Mouse (Mus musculus) neural tube, embryonic 15.5 days (tissue): ENCODE results near the gene Inpp5f. TPM values are rescaled to one million over a fixed set of nuclear protein-coding genes. Genes with fewer than 3 reads are reported as not detected.
A peak's percentile ranks its signal among the peaks of the same experiment; 100 is the strongest.
"Not testable (repeated sequence)": the region's sequence is repeated elsewhere in the genome, so short reads cannot be mapped to it uniquely, and the experiment has no call there.

Experiments used
- ATAC-seq: fragments of 200-750 bp; cut with Nextera tagmentation; 2 replicates; pipeline ENCODE4 v1.8.0; 2017; ENCODE audit warnings: mild to moderate bottlenecking, moderate TSS enrichment, moderate library complexity; ENCODE audit not compliant: low FRiP score
- H3K27ac ChIP-seq: fragments of 300-500 bp; sonication (generic); replicated peaks from 2 replicates; pipeline ENCODE4 v1.5.1; 2015; ENCODE audit warnings: mild to moderate bottlenecking, inconsistent platforms
- H3K27me3 ChIP-seq: fragments of 300-500 bp; sonication (generic); replicated peaks from 2 replicates; pipeline ENCODE4 v1.6.1; 2015; ENCODE audit warnings: inconsistent platforms
- H3K36me3 ChIP-seq: fragments of 300-500 bp; sonication (generic); 2 replicates; pipeline ENCODE4 v1.6.1; 2015; ENCODE audit warnings: inconsistent platforms
- H3K4me1 ChIP-seq: fragments of 300-500 bp; sonication (generic); 2 replicates; pipeline ENCODE4 v1.6.1; 2015; ENCODE audit warnings: inconsistent platforms
- H3K4me2 ChIP-seq: fragments of 300-500 bp; sonication (generic); 2 replicates; pipeline ENCODE4 v1.6.1; 2015; ENCODE audit warnings: inconsistent platforms, mild to moderate bottlenecking, moderate library complexity
- H3K4me3 ChIP-seq: fragments of 300-500 bp; sonication (generic); replicated peaks from 2 replicates; pipeline ENCODE4 v1.5.1; 2015; ENCODE audit warnings: mild to moderate bottlenecking, inconsistent platforms
- H3K9ac ChIP-seq: fragments of 300-500 bp; sonication (generic); replicated peaks from 2 replicates; pipeline ENCODE4 v1.6.1; 2015; ENCODE audit warnings: mild to moderate bottlenecking, inconsistent platforms
- H3K9me3 ChIP-seq: fragments of 300-500 bp; sonication (generic); replicated peaks from 2 replicates; pipeline ENCODE4 v1.6.1; 2016; ENCODE audit warnings: inconsistent platforms
- WGBS: fragments of 180-500 bp; shearing (Covaris S2); methylation state at CpG from one replicate; pipeline ENCODE4 v1.1.7; 2015; ENCODE audit warnings: mixed read lengths; 5-methylcytosine and 5-hydroxymethylcytosine counted together
- polyA plus RNA-seq: library from polyadenylated mRNA; unstranded; fragments of >200 nt; fragmentation: Nextera tagmentation; extraction: Ambion mirVana; gene quantifications from 2 replicates; pipeline ENCODE4 v1.2.1, GENCODE M21; 2015

The Inpp5f gene
- polyA plus RNA-seq, result 398 and 441 TPM in 2 replicates

DNA sequence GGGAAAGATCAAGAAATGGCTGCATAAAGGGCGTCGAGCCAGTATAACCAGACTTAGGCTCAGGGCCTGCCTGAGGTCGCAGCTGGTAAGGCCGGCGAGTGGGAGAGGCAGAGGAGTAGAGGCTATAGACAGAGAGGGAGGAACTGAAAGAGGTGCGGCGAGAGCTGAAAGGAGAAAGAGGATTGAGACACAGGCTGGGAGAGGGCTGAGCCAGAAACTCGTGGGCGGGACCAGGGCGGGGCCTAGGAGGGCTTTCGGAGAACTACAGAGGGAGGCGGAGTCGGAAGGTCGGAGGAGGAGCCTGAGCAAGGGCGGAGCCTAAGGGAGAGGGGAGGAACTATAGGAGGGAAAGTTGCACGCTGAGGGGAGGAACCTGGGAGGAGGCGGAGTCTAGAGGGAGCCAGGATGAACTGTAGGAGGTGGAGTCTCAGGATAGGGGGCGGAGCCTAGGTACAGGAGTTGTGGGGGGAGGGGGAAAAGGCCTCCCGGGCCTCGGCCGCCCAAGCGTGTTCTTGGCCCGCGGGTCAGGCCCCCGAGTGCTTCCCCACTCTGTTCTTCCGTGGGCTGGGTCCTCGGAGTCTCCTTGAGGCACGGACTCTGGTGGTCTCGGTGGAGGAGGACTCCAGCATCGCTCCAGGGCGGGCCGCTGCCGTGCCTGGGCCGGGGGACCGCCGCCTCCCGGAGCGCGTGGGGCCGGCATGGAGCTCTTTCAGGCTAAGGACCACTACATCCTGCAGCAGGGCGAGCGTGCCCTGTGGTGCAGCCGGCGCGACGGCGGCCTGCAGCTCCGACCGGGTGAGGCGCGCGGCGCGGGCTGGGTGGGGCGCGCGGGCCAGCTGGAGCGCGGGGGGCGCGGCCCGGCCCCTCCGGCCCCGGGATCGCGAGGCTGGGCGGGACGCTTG lies at the start of gene Inpp5f:
Gene Inpp5f (plus strand): TSS at position 432 of the 902 bp plus-strand sequence.
- ATAC-seq, result peak; percentile 100
- Histone ChIP-seq H3K4me3 (peak within 1 kb of the TSS; percentile 88), H3K4me2 (peak within 1 kb of the TSS; percentile 91), H3K27me3 (no peaks in the 10 kb centered on the region), H3K9ac (peak within 1 kb of the TSS; percentile 87), H3K9me3 (no peaks in the 10 kb centered on the region), H3K4me1 (peaks cover 15% of the 10 kb centered on the region), H3K27ac (peak within 1 kb of the TSS; percentile 76), H3K36me3 (no peaks in the 10 kb centered on the region)
- 2% methylated on average over 68 of the region's 68 CpGs for WGBS

DNA sequence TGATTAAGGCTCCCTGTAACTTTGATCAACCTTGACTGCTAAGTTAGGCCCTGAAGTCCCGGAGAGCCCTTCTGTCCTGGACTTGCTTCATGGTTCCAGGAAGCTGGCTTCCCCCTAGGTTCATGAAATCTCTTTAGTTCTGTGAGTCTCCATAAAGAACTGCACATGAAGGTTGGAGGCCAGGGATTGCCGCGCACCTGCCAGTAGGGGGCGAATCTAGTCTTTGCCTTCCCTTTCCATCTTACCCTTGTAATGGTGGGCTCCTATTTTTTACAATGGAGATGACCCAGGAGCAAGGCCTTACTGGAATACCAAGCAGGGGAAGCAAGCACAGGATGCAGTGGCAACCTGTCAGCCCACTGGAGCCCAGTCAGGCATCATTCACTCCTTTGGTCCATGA lies 47.8 kb upstream of the Inpp5f start:
- Histone ChIP-seq H3K4me1 (no peaks in the 10 kb centered on the region), H3K36me3 (no peaks in the 10 kb centered on the region), H3K4me3 (no peak overlapping the region), H3K27ac (no peak overlapping the region), H3K9me3 (no peaks in the 10 kb centered on the region), H3K9ac (no peak overlapping the region), H3K4me2 (no peak overlapping the region), H3K27me3 (no peaks in the 10 kb centered on the region)
- ATAC-seq, result no peak
- WGBS, result 49% methylated on average over 4 of the region's 4 CpGs

DNA sequence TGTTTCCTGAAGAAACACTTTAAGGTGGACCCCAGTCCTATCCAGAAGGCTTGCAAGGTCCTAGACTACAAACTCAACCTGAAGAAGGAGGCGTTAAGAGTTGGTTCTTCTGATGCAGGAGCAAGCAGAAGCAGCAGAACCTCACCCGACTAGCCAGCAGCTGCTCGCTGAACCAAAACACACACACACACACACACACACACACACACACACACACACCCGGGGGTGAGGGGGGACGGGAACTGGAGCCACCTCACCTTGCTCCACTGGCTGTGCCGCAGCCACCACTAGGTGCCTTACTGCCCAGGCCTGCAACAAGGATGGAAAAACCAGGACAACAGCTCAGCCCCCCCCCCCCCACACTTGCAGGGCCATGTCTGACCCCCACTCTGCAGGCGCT lies 44.8 kb upstream of the Inpp5f start:
- no peak for ATAC-seq
- no peak overlapping the region for H3K9ac ChIP-seq
- WGBS, result 85% methylated on average over 7 of the region's 7 CpGs

DNA sequence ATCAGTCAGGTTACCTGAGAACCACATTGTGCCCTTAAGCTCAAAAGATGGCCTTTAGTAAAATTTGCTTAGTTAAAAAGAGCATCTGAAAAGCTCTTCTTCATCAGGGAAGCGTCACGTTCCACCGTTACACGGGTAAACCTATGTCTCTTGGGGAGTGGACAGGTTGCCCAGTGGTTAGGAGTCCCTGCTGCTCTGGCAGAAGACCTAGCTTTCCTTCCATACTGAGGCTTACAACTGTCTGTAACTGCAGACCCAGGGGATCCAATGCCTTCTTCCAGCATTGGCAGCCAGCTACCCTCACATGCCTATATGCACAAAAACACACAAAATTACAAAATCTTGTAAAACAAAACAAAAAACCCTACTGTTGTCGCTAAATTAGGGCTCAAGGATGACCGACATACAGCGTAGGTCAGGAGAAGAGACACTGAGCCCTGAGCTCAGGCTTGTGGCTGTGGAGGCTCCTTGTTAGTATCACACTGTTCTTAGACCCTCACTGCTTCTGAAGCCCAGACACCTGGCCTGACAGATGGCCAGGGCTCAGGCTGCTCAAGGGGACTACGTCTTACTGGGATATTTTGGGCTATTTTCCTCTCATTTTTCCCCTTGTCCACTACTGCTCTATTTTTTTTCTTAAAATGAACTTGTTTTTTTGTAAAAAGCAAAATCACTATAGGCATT lies 43.4 kb upstream of the Inpp5f start:
- Histone ChIP-seq H3K4me2 (no peak overlapping the region), H3K9me3 (no peaks in the 10 kb centered on the region), H3K9ac (no peak overlapping the region), H3K27me3 (no peaks in the 10 kb centered on the region), H3K27ac (no peak overlapping the region), H3K36me3 (no peaks in the 10 kb centered on the region), H3K4me1 (no peaks in the 10 kb centered on the region), H3K4me3 (no peak overlapping the region)
- ATAC-seq, result no peak
- WGBS, result 90% methylated on average over 8 of the region's 8 CpGs

More for the DNA sequence above, 44.8 kb upstream of the Inpp5f start:
- no peaks in the 10 kb centered on the region for H3K9me3 ChIP-seq
- no peaks in the 10 kb centered on the region for H3K27me3 ChIP-seq
- no peak overlapping the region for H3K27ac ChIP-seq
- H3K4me3 ChIP-seq, result no peak overlapping the region
- no peaks in the 10 kb centered on the region for H3K36me3 ChIP-seq
- H3K4me2 ChIP-seq, result no peak overlapping the region
- H3K4me1 ChIP-seq, result no peaks in the 10 kb centered on the region

DNA sequence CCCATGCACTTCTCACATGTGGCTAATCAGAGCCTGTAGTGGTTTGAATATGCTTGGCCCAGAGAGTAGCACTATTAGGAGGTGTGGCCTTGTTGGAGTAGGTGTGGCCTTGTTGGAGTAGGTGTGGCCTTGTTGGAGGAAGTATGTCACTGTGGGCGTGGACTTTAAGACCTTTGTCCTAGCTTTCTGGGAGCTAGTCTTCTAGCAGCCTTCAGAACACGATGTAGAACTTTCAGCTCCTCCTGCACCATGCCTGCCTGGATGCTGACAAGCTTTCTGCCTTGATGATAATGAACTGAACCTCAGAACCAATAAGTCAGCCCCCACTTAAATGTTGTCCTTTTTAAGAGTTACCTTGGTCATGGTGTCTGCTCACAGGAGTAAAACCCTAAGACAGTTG lies 41.7 kb upstream of the Inpp5f start:
- H3K4me3 ChIP-seq, H3K36me3 ChIP-seq, H3K4me2 ChIP-seq, ATAC-seq, H3K9ac ChIP-seq, H3K27ac ChIP-seq, H3K9me3 ChIP-seq, H3K4me1 ChIP-seq, H3K27me3 ChIP-seq: not testable (repeated sequence)
- WGBS, result 94% methylated on average over 2 of the region's 2 CpGs

DNA sequence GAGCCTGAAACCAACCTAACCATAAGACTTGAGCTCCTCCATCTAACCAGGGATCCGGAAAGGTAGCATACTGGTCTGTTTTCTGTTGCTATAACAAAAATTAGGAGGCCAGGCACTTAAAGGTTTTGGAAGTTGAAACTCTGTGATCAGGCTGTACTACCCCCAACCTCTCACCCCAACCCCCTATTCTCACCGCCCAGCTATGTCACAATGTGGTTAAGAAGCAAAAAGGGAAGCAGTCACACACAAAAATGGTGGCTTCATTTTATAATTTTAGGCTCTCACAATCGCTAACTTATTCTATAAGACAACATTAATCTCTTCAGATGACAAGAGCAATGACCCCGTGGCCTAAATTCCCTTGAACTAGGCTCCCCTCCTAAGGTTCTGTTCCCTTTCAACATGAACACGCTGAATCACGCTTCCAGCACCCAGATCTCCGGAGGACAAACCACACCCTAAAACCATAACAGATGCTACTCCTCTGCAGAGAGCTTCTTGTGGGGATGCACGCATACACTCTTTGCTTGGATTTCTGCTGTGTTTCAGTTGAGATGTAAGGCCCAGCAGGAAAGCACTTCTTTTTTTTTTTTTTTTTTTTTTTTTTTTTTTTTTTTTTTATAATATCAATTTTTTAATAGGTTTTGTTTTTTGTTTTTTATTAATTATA lies 41.0 kb upstream of the Inpp5f start:
- Histone ChIP-seq H3K27ac (no peak overlapping the region), H3K9ac (no peak overlapping the region), H3K9me3 (no peaks in the 10 kb centered on the region), H3K27me3 (no peaks in the 10 kb centered on the region), H3K4me3 (no peak overlapping the region), H3K36me3 (no peaks in the 10 kb centered on the region), H3K4me2 (no peak overlapping the region), H3K4me1 (no peaks in the 10 kb centered on the region)
- no peak for ATAC-seq
- WGBS, result 92% methylated on average over 8 of the region's 8 CpGs

DNA sequence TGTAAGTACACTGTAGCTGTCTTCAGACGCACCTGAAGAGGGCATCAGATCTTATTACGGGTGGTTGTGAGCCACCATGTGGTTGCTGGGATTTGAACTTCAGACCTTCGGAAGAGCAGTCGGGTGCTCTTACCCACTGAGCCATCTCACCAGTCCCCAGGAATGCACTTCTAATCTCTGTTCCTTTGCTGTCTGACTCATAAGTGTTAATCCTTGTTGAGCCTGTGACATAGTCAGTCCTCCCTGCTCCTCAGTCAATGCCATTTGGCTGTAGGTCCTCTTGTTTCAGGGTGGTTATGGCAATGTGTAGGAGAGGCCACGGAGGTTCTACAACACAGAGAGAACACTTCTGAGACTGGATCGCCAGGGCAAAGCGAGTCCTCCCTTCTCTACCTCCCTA lies 40.5 kb upstream of the Inpp5f start:
- H3K27me3 ChIP-seq, H3K9ac ChIP-seq, H3K27ac ChIP-seq, H3K36me3 ChIP-seq, H3K9me3 ChIP-seq, H3K4me2 ChIP-seq, H3K4me1 ChIP-seq, H3K4me3 ChIP-seq, ATAC-seq: not testable (repeated sequence)
- WGBS, result 90% methylated on average over 7 of the region's 7 CpGs

DNA sequence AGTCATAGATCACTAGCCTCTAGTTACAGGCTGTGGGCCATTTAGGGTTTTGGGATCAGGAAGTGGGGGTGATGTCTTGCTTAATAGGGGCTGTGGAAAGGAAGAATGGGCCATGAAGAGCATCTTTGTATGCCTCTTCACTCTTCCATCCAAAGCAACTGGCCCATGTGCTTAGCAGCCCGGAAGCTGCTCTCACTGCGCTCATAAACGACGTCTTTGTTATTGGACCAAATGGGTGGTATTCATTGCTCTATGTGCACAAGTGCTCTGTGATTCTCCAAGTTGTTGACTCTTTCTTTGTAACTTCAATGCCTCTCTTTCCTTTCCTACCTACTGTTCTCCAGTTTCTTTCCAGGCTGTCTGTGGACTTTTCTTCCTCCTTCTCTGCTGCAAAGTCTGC lies 39.1 kb upstream of the Inpp5f start:
- no peak for ATAC-seq
- Histone ChIP-seq H3K36me3 (no peaks in the 10 kb centered on the region), H3K27me3 (no peaks in the 10 kb centered on the region), H3K4me2 (no peak overlapping the region), H3K9ac (no peak overlapping the region), H3K27ac (no peak overlapping the region), H3K9me3 (no peaks in the 10 kb centered on the region), H3K4me1 (no peaks in the 10 kb centered on the region), H3K4me3 (no peak overlapping the region)
- WGBS, result 47% methylated on average over 4 of the region's 4 CpGs

DNA sequence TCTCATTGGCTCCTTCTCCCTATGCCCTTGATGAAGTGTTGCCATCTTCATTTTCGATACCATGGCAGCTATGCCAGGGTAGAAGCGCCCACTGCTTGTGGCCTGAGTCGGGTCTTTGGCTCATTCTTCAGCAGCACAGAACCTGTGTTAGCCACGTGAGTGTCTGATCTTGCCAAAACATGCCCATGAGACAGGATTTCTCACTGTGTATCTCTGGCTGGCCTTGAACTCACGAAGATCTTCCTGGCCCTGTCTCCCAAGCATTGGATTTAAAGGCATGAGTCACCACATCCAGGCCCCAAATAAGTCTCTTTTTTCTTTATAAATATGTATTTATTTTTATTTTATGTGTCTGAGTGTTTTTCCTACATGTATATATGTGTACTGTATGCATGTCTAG lies 35.9 kb upstream of the Inpp5f start:
- ATAC-seq, result no peak
- no peak overlapping the region for H3K9ac ChIP-seq
- WGBS, result 95% methylated on average over 5 of the region's 5 CpGs
- H3K27me3 ChIP-seq, result no peaks in the 10 kb centered on the region
- no peak overlapping the region for H3K4me3 ChIP-seq
- H3K4me1 ChIP-seq, result no peaks in the 10 kb centered on the region
- H3K27ac ChIP-seq, result no peak overlapping the region
- H3K9me3 ChIP-seq, result no peaks in the 10 kb centered on the region
- H3K4me2 ChIP-seq, result no peak overlapping the region
- no peaks in the 10 kb centered on the region for H3K36me3 ChIP-seq

DNA sequence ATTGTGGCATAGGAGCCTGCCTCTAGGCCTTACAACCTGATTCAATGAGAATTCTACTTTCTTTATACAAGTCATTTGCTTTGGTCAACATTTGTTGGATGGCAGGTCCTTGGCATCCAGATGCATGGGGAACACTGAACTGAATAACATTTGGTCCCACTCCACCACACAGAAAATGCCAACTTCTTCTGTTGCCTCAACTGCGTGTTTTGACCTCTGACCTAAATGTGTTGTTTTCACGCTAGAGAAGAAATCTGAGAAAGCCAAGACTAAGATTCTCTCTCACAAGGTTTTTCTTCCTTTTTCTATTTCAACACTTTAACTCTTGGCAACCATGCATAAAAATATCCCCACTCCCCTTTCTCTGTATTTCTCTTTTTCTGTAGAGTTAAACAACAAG lies 35.3 kb upstream of the Inpp5f start:
- no peak for ATAC-seq
- H3K9ac ChIP-seq, result no peak overlapping the region
- H3K9me3 ChIP-seq, result no peaks in the 10 kb centered on the region
- H3K4me2 ChIP-seq, result no peak overlapping the region
- no peaks in the 10 kb centered on the region for H3K27me3 ChIP-seq
- no peaks in the 10 kb centered on the region for H3K4me1 ChIP-seq
- 81% methylated on average over 2 of the region's 2 CpGs for WGBS
- no peak overlapping the region for H3K4me3 ChIP-seq
- H3K36me3 ChIP-seq, result no peaks in the 10 kb centered on the region
- no peak overlapping the region for H3K27ac ChIP-seq

DNA sequence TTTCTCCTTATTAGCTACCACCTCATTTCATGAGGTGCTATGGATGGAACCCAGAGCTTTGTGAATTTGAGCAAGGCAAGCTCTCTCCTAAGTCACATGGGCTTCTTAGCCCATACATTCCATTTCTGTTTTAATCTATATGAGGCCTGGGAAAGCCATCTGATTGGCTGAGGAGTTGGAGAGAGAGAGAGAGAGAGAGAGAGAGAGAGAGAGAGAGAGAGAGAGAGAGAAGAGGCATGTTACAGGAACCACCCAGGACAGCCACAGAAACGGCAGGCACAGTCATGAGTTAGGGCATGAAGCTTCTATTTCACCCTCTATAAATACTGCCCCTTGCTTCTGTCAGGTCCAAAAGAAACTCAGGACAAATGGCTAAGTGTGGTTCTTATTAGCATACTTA lies 33.5 kb upstream of the Inpp5f start:
- Histone ChIP-seq H3K27ac (no peak overlapping the region), H3K36me3 (no peaks in the 10 kb centered on the region), H3K27me3 (no peaks in the 10 kb centered on the region), H3K4me2 (no peak overlapping the region), H3K9me3 (no peaks in the 10 kb centered on the region), H3K9ac (no peak overlapping the region), H3K4me1 (peaks cover 9% of the 10 kb centered on the region; the same call in 1 of the 2 replicates), H3K4me3 (no peak overlapping the region)
- WGBS, result 21% methylated on average over 1 of the region's 1 CpGs
- ATAC-seq, result no peak
